Mouse (Mus musculus) forebrain, embryonic 11.5 days (tissue): Measurements from ENCODE around the gene A430033K04Rik. TPM values are rescaled to one million over a fixed set of nuclear protein-coding genes. Genes with fewer than 3 reads are reported as not detected.
A peak's percentile ranks its signal among the peaks of the same experiment; 100 is the strongest.

Experiments
- ATAC-seq: fragments of 200-750 bp; cut with Nextera tagmentation; replicated peaks from 2 replicates; pipeline ENCODE4 v1.8.0; 2017; ENCODE audit warnings: moderate TSS enrichment; ENCODE audit not compliant: low FRiP score
- DNase-seq: peaks from one replicate; pipeline ENCODE4 v3.0.0-alpha.2; 2017; ENCODE audit warnings: low spot score
- H3K27ac ChIP-seq: fragments of 300-500 bp; sonication (generic); 2 replicates; pipeline ENCODE4 v1.5.1; 2014; ENCODE audit warnings: low read depth, low read length
- H3K27me3 ChIP-seq: fragments of 300-500 bp; sonication (generic); 2 replicates; pipeline ENCODE4 v1.6.1; 2014; ENCODE audit warnings: mild to moderate bottlenecking, low read length, mixed read lengths; ENCODE audit not compliant: control insufficient read depth, insufficient read depth
- H3K36me3 ChIP-seq: fragments of 300-500 bp; sonication (generic); 2 replicates; pipeline ENCODE4 v1.6.1; 2014; ENCODE audit warnings: mild to moderate bottlenecking, low read length, moderate library complexity, mixed read lengths; ENCODE audit not compliant: control insufficient read depth, insufficient read depth
- H3K4me1 ChIP-seq: fragments of 300-500 bp; sonication (generic); replicated peaks from 2 replicates; pipeline ENCODE4 v1.6.1; 2014; ENCODE audit warnings: low read length, mixed read lengths; ENCODE audit not compliant: control insufficient read depth, insufficient read depth
- H3K4me2 ChIP-seq: fragments of 300-500 bp; sonication (generic); 2 replicates; pipeline ENCODE4 v1.6.1; 2014; ENCODE audit warnings: low read depth, mild to moderate bottlenecking, low read length, moderate library complexity, mixed read lengths; ENCODE audit not compliant: severe bottlenecking
- H3K4me3 ChIP-seq: fragments of 300-500 bp; sonication (generic); 2 replicates; pipeline ENCODE4 v1.5.1; 2014; ENCODE audit warnings: low read depth, low read length
- H3K9ac ChIP-seq: fragments of 300-500 bp; sonication (generic); 2 replicates; pipeline ENCODE4 v1.6.1; 2014; ENCODE audit warnings: low read length
- H3K9me3 ChIP-seq: fragments of 300-500 bp; sonication (generic); 2 replicates; pipeline ENCODE4 v1.6.1; 2016; ENCODE audit warnings: low read length, mixed read lengths; ENCODE audit not compliant: control insufficient read depth
- WGBS: fragments of 180-500 bp; shearing (Covaris S2); extraction: QIAGEN DNeasy Blood & Tissue Kit; methylation state at CpG from one replicate; pipeline ENCODE4 v1.1.7; 2014; 5-methylcytosine and 5-hydroxymethylcytosine counted together
- polyA plus RNA-seq: library from polyadenylated mRNA; unstranded; fragments of >200 nt; fragmentation: Nextera tagmentation; extraction: Ambion mirVana; gene quantifications from 2 replicates; pipeline ENCODE4 v1.2.1, GENCODE M21; 2014

A430033K04Rik gene
- 11.9 and 14.3 TPM in 2 replicates for polyA plus RNA-seq

GRCm38 (mm10) chr5:138622645-138623477 lies at the start of gene A430033K04Rik:
Gene A430033K04Rik (plus strand): TSS chr5:138622859.
- Histone ChIP-seq H3K9ac (peak within 1 kb of the TSS; percentile 87), H3K36me3 (no peaks in the 10 kb centered on the region), H3K4me1 (peaks cover 2% of the 10 kb centered on the region; the same call in 1 of the 2 replicates), H3K27ac (peak within 1 kb of the TSS; percentile 53), H3K4me2 (peak within 1 kb of the TSS; percentile 70), H3K27me3 (no peaks in the 10 kb centered on the region), H3K4me3 (peak within 1 kb of the TSS; percentile 83), H3K9me3 (no peaks in the 10 kb centered on the region; the same call in 1 of the 2 replicates)
- under 1% methylated on average over 30 of the region's 30 CpGs for WGBS
- DNase-seq: peak; percentile 93
- peak; percentile 94 for ATAC-seq

DNA sequence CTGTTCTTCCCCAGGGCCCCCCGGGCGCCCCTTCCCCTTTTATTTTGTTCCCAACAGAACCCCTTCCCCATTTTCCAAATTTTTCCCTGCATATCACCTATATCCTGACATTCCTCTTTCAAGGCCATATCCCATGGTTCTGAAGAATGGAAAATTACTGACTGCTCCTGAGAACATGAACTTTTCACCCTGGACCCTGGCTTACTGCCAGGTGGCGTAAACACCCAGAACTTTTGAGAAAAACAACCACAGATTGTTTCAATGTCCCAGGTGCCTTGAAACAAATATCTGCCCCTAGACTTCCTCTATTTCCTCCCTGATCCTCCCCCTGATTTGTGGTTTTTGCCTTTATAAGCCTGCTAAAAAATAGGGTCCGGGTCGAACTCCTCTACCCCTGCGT lies 35.3 kb upstream of the A430033K04Rik start:
- 98% methylated on average over 6 of the region's 6 CpGs for WGBS

DNA sequence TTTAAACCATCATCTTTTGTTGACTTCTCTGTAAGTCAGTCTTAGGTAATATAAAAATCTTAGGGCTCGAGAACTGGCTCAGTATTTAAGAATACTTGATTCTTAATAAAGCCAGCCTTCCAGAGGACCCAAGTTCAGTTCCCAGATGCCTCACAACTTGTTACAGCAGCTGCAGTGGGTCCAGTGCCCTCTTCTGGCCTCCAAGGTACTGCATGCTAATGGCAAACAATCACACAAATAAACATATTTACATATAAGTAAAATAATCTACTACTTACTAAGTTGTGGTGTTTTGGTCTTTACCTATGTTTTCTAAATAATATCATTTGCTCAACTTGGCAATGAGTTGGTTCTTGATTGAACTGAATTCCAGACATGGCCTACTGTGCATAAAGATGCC lies 4.3 kb upstream of the A430033K04Rik start:
- Histone ChIP-seq H3K27ac (no peak overlapping the region), H3K27me3 (no peaks in the 10 kb centered on the region), H3K4me3 (peak overlapping the region; percentile 72; the same call in 1 of the 2 replicates), H3K9me3 (peaks cover 12% of the 10 kb centered on the region), H3K4me1 (no peaks in the 10 kb centered on the region), H3K36me3 (peaks cover 34% of the 10 kb centered on the region), H3K9ac (no peak overlapping the region), H3K4me2 (peak overlapping the region; percentile 13; the same call in 1 of the 2 replicates)
- WGBS: 95% methylated on average over 1 of the region's 1 CpGs
- ATAC-seq (no peak), DNase-seq (no peak)

More for the DNA sequence above, 35.3 kb upstream of the A430033K04Rik start:
- no peaks in the 10 kb centered on the region for H3K27me3 ChIP-seq
- H3K4me2 ChIP-seq: no peak overlapping the region
- no peak overlapping the region for H3K4me3 ChIP-seq
- ATAC-seq (no peak), DNase-seq (no peak)
- no peak overlapping the region for H3K27ac ChIP-seq
- no peaks in the 10 kb centered on the region for H3K36me3 ChIP-seq
- H3K4me1 ChIP-seq: no peaks in the 10 kb centered on the region
- H3K9ac ChIP-seq: no peak overlapping the region
- H3K9me3 ChIP-seq: no peaks in the 10 kb centered on the region; the same call in 1 of the 2 replicates

DNA sequence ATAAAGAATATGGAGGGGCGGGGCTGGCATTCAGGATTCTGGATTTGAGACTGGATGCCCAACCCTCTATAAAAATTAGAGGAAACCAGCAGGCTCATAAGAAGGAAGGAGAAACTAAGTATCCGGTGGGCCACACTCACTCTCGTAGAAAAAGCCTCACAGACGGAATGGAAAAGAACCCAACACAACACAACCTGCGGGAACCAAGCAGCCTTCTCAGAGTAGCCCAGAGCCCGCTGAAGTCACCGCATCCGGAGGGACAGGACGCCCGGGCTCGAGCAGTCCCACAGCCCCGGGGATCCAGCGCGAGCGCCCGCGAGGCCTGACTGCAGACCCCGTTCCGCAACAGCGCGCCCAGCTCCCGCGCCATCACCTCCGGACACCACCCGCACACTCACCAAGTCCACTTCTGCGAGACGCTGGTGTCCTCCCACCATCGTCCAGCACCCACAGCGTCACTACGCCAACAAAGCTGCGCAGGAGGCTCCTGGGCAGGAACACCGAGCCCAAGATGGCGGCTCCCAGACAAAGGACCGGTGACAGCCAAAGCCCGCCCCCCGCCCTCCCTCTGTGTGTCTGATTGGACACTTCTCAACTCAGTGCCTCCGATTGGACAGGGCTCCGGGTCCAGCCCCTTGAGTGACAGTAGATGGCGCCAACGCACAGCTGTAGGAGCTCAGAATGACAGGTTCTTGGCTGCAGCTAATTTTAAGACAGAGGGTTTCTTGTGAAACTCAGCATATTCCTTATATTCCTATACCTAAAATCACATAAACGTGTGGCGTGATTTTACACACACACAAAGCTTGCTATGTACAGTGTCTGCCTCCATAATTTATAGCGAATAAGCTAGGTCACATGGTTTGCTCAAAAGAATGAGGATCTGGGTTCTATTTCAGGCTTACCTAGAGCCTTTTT lies 3.2 kb upstream of the A430033K04Rik start, which contains the start of gene Zfp68:
TSS of gene Zfp68 (minus strand) at position 551 of the 918 bp plus-strand sequence.
- Histone ChIP-seq H3K4me2 (peak within 1 kb of the TSS; percentile 41), H3K9me3 (peaks cover 12% of the 10 kb centered on the region), H3K36me3 (peaks cover 24% of the 10 kb centered on the region), H3K27me3 (no peaks in the 10 kb centered on the region), H3K9ac (peak within 1 kb of the TSS; percentile 89), H3K4me3 (peak within 1 kb of the TSS; percentile 72), H3K27ac (peak within 1 kb of the TSS; percentile 86), H3K4me1 (peaks cover 2% of the 10 kb centered on the region; the same call in 1 of the 2 replicates)
- peak; percentile 97 for DNase-seq
- WGBS: under 1% methylated on average over 40 of the region's 43 CpGs
- peak; percentile 97 for ATAC-seq

GRCm38 (mm10) chr5:138620836-138621235 lies 1.8 kb upstream of the A430033K04Rik start:
- no peak for ATAC-seq
- no peak overlapping the region for H3K27ac ChIP-seq
- no peak overlapping the region for H3K4me2 ChIP-seq
- no peaks in the 10 kb centered on the region for H3K27me3 ChIP-seq
- H3K4me1 ChIP-seq: peaks cover 2% of the 10 kb centered on the region; the same call in 1 of the 2 replicates
- no peak for DNase-seq
- peaks cover 4% of the 10 kb centered on the region for H3K9me3 ChIP-seq
- H3K4me3 ChIP-seq: no peak overlapping the region
- no peak overlapping the region for H3K9ac ChIP-seq
- WGBS: 82% methylated on average over 5 of the region's 5 CpGs
- H3K36me3 ChIP-seq: peaks cover 14% of the 10 kb centered on the region

DNA sequence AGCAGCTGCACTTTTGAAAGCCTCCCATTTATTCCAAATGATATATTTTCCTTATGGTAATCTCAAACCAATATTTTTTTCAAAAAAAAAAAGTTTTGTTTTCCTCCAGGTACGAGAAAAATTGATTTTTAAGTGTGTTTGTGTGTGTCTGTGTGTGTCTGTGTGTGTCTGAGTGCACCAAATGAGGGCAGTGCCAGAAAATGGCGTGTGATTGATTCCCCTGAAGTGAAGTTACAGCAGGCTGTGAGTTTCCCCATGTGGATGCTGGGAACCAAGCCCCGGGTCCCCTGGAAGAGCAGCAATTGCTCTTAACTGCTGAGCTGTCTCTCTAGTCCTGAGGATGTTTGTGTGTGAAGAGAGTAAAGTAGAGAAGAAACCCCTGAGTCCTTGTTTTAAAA lies 818 bp downstream of the A430033K04Rik start:
- Histone ChIP-seq H3K36me3 (no peaks in the 10 kb centered on the region), H3K27ac (no peak overlapping the region), H3K9me3 (no peaks in the 10 kb centered on the region), H3K4me3 (peak overlapping the region; percentile 83), H3K4me2 (peak overlapping the region; percentile 70), H3K9ac (peak overlapping the region; percentile 87), H3K27me3 (no peaks in the 10 kb centered on the region), H3K4me1 (peaks cover 2% of the 10 kb centered on the region; the same call in 1 of the 2 replicates)
- ATAC-seq (no peak), DNase-seq (no peak)
- WGBS: 24% methylated on average over 3 of the region's 3 CpGs

GRCm38 (mm10) chr5:138636486-138636885 lies 13.8 kb downstream of the A430033K04Rik start:
- Histone ChIP-seq H3K9ac (no peak overlapping the region), H3K4me2 (no peak overlapping the region), H3K4me1 (no peaks in the 10 kb centered on the region), H3K4me3 (no peak overlapping the region), H3K27me3 (no peaks in the 10 kb centered on the region), H3K27ac (no peak overlapping the region), H3K9me3 (no peaks in the 10 kb centered on the region), H3K36me3 (no peaks in the 10 kb centered on the region; the same call in 1 of the 2 replicates)
- DNase-seq (no peak), ATAC-seq (no peak)
- 90% methylated on average over 2 of the region's 2 CpGs for WGBS

GRCm38 (mm10) chr5:138641081-138641480 lies 18.4 kb downstream of the A430033K04Rik start:
- no peak for ATAC-seq
- no peak overlapping the region for H3K9ac ChIP-seq
- 93% methylated on average over 3 of the region's 3 CpGs for WGBS
- H3K4me1 ChIP-seq: no peaks in the 10 kb centered on the region
- no peak overlapping the region for H3K4me2 ChIP-seq
- no peaks in the 10 kb centered on the region for H3K27me3 ChIP-seq
- H3K27ac ChIP-seq: no peak overlapping the region
- no peaks in the 10 kb centered on the region; the same call in 1 of the 2 replicates for H3K36me3 ChIP-seq
- H3K9me3 ChIP-seq: no peaks in the 10 kb centered on the region
- no peak for DNase-seq
- no peak overlapping the region for H3K4me3 ChIP-seq
